Mouse (Mus musculus): ENCODE results near the gene Upb1.
"Not testable (repeated sequence)": the region's sequence is repeated elsewhere in the genome, so short reads cannot be mapped to it uniquely, and the experiment has no call there.

Gene Upb1

DNA sequence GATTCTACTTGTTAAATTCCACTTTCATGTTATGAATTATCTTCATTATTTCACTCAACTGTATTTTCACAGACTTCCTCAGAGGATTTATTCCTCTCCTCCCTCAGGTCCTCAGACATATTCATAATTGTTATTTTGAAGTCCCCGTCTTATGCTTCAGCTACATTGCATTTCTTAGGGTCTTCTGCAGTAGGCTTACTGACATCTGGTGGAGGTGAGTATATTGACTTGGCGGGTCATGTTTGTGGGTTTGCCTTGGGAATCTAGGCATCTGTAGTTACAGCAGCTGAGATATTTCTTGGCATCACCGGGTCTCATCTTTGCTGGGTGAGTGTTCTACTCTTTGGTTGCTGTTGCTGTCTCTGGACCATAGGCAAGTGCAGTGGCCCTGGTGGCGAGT lies at the start of gene Upb1:
Upb1 (plus strand) TSS at position 158 of the 400 bp plus-strand sequence.
- no peak for DNase-seq (ENCODE audit: extremely low spot score, low read depth, low spot score)

DNA sequence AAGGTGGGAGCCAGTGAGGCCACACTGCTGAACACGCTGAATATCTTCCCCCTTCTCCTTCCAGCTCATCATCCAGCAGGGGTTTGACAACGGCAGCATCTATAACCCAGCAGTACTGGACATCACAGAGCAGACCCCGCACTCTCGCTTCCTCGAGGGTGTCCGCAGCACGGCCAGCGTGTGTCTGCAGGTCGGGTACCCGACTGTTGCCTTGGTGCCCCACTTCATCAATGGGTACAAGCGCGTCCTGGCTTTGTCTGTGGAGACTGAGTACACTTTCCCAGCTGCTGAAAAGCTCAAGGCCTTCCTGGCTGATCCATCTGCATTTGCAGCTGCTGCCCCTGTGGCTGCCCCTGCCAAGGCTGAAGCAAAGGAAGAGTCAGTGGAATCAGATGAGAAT lies 48.4 kb upstream of the Upb1 start:
- DNase-seq (ENCODE audit: extremely low spot score, low read depth, low spot score), result no peak

GRCm38 (mm10) chr10:75353838-75354241 lies 47.1 kb upstream of the Upb1 start:
- DNase-seq (ENCODE audit: extremely low spot score, low read depth, low spot score), result not testable (repeated sequence)

GRCm38 (mm10) chr10:75355341-75355740 lies 45.6 kb upstream of the Upb1 start:
- DNase-seq (ENCODE audit: extremely low spot score, low read depth, low spot score), result no peak

GRCm38 (mm10) chr10:75364214-75364690 lies 36.7 kb upstream of the Upb1 start:
- DNase-seq (ENCODE audit: extremely low spot score, low read depth, low spot score), result not testable (repeated sequence)

GRCm38 (mm10) chr10:75364796-75365195 lies 36.1 kb upstream of the Upb1 start:
- DNase-seq (ENCODE audit: extremely low spot score, low read depth, low spot score), result no peak

GRCm38 (mm10) chr10:75365231-75365633 lies 35.7 kb upstream of the Upb1 start:
- no peak for DNase-seq (ENCODE audit: extremely low spot score, low read depth, low spot score)

DNA sequence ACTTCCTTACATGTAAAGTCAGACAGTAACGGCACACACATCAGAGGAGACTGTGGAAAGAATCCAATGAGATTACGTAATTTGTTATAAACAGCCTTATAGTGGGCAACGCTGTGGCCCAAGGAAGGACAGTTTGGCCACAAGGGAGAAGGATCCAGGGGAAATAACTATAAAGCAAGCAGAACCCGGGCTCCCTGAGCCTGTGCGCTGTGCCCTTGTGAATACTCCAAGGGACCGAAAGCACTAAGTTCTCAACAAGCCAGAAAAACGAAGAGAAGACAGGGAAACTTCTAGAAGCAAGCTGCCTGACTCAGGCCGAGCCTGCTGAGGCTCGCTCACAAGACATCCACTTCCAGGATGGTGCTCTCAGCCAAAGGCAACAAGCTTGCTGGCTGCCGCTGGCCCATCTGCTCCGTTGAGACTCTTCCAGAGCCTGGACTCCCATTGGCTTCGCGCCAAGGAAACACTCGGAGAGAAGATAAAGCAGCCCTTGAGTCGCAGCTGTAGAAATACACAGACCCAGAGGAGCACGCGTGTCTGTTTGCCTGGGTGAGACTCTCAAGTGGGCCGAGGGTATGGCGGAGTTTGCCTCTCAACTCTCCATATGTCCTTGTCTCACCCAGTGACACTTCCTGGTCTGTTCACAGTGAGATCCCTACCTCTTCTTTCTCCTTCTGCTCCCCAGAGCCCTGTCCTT lies 27.1 kb upstream of the Upb1 start:
- not testable (repeated sequence) for DNase-seq (ENCODE audit: extremely low spot score, low read depth, low spot score)

GRCm38 (mm10) chr10:75378688-75379087 lies 22.2 kb upstream of the Upb1 start:
- no peak for DNase-seq (ENCODE audit: extremely low spot score, low read depth, low spot score)

DNA sequence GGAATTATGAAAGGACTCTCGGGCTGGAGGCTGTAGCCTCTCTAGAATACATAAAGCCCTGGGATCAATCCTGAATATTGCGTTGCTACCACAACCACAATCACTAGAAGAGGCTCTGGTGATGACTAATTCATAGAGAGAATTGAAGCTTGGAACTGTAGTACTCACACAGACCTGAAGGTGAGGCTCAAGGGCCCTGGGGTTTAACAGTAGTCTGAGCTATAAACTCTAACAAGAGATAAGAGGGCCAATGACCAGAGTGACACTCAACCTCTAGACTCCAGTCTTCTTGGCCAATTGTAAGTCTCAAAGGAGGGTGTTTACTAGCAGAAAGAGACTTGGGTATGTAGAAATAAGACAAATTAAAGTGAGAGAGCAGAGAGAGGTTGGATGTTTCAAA lies 10.8 kb upstream of the Upb1 start:
- no peak for DNase-seq (ENCODE audit: extremely low spot score, low read depth, low spot score)

DNA sequence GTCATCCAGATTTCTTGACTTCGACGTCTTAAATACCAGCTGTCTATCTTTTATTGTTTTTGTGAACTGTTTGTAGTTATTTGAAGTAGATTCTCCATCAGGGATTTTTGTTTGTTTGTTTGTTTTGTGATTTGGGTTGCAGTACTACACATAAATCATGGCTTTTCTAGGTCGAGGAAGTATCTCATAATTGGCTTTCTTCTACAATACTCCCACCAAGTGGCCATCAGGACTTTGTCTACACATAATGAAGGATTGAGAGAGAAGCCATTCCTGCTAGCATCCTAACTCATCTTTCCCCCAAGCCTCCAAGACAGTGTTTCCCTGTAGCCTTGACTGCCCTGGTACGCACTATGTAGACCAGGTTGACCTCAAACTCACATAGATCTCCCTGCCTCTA lies 10.1 kb upstream of the Upb1 start:
- no peak for DNase-seq (ENCODE audit: extremely low spot score, low read depth, low spot score)

DNA sequence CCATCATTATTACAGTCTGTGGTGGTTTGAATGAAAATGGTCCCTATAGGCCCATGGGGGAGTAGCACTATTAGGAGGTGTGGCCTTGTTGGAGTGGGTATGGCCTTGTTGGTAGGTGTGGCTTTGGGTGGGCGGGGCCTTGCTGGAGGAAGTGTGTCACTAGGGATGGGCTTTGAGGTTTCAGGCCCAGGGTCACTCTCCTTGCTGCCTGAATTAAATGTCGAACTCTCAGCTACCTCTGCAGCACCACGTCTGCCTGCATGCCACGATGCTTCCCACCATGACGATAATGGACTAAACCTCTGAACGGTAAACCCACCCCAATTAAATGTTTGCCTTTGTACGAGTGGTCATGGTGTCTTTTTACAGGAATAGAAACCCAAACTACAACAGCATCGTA lies 6.1 kb upstream of the Upb1 start:
- DNase-seq (ENCODE audit: extremely low spot score, low read depth, low spot score), result no peak

DNA sequence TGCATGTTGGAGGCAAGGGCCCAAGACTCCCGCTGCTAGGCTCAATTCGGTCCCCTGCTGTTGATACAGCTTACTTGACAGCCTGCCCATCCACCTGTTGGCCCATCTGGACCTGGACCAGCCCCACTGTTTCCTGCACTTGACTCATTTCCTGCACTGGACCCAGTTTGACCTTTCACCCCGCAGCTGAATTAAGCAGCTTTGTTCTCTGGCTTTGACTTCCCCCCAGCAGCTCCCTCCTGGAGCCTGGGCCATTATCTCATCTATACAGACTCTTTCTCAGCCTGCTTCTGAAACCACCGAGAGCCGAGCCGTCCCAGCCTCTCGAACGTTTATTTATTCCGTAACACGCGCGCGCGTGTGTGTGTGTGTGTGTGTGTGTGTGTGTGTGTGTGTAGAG lies 3.9 kb upstream of the Upb1 start:
- no peak for DNase-seq (ENCODE audit: extremely low spot score, low read depth, low spot score)

GRCm38 (mm10) chr10:75405916-75406315 lies 5.0 kb downstream of the Upb1 start:
- no peak for DNase-seq (ENCODE audit: extremely low spot score, low read depth, low spot score)

- no peak for DNase-seq (ENCODE audit: extremely low spot score, low read depth, low spot score)
These were observed 5.8 kb downstream of the Upb1 start for GRCm38 (mm10) chr10:75406755-75407154.

DNA sequence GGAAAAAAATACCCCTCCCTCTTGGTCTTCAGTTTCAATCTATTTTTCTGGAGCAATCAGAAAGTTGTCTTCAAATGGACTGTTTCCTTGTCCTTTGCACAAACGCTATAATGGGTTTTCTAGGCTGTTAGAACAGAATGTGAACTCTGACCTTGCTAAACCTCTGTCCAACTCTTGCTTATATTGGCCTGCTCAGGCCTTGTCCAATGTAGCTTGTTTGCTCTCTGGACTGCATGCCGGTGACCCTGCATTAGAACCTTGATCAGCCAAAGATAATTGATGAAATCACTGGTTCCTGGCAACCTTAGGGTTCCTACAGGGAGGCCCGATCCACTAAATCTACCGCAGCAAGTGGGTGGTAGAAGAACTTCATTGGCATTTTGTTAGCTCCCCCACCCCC lies 6.8 kb downstream of the Upb1 start:
- no peak for DNase-seq (ENCODE audit: extremely low spot score, low read depth, low spot score)

DNA sequence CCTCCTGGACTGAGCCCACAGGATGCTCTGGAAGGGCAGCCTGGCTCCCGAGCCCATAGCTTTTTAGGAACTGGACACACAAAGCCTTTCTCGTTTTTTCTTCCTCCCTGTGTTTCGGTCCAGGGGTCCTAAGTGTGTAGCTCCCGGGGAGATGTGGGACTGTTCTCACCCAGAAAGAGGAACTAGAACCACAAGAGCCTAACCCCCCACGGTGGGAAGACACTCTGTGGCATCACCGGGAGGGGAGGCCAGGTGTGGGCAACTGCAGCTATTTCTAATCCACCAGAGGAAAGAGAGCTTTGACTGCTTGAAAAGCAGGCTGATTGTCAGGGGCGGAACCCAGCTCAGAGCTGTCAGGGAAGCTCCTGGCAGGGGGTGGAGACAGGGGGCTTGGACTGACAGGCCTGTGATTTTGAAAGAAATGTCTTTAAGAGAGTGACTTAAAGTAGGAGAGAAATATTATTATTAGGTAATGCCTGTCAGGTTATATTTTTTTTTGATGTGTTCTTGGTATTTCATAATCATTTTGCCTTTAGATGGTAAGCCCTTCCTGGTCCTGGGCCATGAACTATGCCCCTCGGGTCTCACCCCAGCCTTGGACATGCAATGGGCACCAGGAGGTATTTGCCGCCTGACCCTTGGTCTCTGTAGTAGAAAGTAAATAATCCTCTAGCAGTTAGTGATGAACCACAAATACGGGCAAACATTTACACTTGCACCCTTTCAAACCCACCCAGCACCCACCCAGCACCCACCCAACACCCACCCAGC lies 10.6 kb downstream of the Upb1 start:
- DNase-seq (ENCODE audit: extremely low spot score, low read depth, low spot score), result not testable (repeated sequence)

DNA sequence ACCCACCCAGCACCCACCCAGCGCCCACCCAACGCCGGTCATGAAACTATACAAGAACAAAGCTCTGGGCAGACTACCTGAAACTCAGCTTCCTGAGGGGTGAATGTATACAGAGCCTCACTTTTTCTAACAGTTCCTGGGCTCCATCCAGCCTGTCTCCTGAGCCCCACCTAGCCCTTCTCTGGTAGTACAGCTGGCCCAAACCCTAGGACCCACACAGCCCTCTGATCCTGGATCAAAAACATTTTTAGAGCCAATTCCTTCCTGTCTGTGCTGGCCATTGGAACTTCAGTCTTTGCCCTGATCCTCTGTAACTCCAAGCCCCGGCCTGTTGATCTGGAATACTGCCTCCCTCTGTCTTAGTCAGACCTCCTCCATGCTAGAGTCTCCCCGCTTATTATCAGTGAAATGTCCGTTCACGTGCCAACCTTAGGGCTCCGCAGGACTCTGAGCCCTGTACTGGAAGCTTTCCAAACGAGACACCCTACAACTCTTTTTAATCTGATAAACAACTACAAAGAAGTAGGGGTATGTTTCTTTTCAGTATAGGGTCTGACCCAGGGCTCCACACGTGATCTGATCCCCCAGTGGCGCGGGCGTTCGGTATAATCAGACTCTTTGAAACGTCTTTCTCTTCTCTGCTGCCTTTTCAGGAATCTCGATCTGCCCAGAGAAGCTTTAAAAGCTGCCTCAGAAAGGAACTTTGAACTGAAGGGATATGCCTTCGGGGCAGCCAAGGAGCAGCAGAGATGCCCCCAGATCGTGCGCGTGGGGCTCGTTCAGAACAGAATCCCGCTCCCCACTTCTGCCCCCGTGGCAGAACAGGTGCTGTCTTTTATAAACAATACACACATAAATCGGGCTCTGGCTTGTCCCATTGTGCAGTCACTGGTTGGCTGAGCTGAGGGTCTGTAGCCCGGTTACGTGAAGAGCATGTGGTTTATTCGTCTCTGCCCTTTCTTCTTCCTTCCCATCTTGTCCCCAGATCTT lies 11.5 kb downstream of the Upb1 start:
- DNase-seq (ENCODE audit: extremely low spot score, low read depth, low spot score), result no peak

GRCm38 (mm10) chr10:75414925-75415324 lies 14.0 kb downstream of the Upb1 start:
- no peak for DNase-seq (ENCODE audit: extremely low spot score, low read depth, low spot score)

DNA sequence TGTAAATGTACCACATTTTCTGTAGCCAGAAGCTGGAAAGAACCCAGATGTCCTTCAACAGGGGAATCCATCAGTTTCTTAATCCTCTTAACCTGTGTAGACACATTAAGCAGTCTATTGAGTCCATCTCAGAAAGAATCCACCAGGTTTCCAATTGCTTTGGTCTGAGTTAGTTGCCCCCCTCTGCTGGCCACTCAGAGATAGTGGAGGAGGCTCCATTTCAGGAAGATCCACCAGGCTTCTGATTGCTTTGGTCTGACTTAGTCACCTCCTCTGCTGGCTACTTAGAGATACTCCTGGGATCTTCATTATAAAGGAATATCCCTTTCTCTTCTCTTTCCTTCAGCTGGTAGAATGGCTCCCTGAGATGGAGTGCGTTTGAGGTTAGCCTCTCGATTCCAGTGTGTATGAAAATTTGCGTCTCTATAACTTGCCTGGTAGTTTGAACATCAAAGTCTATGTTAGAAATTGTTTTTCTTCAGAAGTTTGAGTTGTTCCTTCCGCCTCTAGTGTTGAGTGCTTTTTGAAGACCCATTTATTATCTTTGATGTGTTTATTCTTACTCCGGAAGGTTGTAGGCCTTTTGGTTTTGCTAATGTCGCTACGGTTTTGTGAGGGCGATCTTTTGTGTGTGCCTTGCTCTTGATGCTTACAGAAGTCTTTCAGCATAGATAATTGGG lies 16.6 kb downstream of the Upb1 start:
- no peak for DNase-seq (ENCODE audit: extremely low spot score, low read depth, low spot score)

GRCm38 (mm10) chr10:75418747-75419146 lies 17.8 kb downstream of the Upb1 start:
- DNase-seq (ENCODE audit: extremely low spot score, low read depth, low spot score), result no peak
